Mouse (Mus musculus): Measurements from ENCODE around the gene Plin4. TPM values are rescaled to one million over a fixed set of nuclear protein-coding genes. Genes with fewer than 3 reads are reported as not detected.
A peak's percentile ranks its signal among the peaks of the same experiment; 100 is the strongest.

Plin4 gene
- polyA plus RNA-seq, 1 experiment from 2014 or later: 0.11 TPM

DNA sequence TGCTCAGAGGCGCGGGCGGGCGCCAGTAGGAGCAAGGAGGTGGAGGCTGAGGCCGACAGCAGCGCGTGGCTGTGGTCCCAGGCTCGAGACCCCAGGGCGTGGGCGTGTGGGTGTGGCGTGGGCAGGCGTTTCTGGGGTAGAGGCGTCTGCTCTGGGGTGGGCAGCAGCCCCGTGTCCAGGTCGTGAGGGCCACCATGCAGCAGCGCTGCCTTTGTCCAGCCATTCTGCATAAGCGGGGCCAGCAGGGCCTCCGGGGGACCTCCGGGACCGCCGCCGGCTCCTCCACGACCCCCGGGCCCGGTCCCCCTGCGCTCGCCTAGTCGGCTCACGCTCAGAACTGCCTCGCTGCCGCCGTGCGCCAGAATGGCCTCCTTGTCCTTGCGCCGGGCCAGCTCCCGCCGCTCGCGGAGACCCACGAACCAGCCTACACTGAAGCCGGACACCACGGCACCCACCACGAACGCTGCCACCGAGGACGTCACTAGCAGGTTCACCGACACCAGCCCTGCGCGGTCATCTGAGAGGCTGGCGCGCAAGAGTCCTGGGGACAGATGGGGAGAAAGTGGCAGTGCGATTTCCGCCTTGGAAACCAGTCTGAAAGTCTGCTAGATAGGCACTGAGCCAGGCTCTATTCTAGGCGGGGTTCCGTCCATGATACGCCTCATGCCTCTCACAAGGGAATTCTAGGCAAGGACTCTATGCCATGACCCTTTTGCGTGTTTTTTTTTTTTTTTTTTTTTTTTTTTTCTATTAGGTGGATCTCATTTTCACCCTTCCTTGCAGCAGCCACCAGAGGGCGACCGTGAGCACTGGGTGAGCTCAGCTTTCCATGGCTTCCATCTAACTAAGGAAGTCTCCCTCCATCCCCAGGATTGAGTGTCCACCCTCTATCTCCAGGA is 15.0 kb upstream of the Plin4 start:
- peaks cover 17% of the 10 kb centered on the region for H3K4me1 ChIP-seq
- H3K36me3 ChIP-seq: peaks cover 41% of the 10 kb centered on the region
- peak overlapping the region; percentile 19; the same call in 1 of the 2 replicates for H3K9ac ChIP-seq (replicated peaks)
- peak overlapping the region; percentile 24 for H3K4me3 ChIP-seq
- H3K9me3 ChIP-seq: peaks cover 13% of the 10 kb centered on the region; the same call in 1 of the 2 replicates
- no peak overlapping the region for H3K27ac ChIP-seq (replicated peaks)
- WGBS: 8% methylated on average over 59 of the region's 59 CpGs
- H3K4me2 ChIP-seq (replicated peaks): peak overlapping the region; percentile 39
- peaks cover 46% of the 10 kb centered on the region for H3K27me3 ChIP-seq
- ATAC-seq (replicated peaks): 0 out of 2 replicates have a peak, but pooled peaks have one; percentile 7

GRCm38 (mm10) chr17:56123681-56124340 is 14.2 kb upstream of the Plin4 start:
- Histone ChIP-seq H3K27ac (replicated peaks) (no peak overlapping the region), H3K4me2 (replicated peaks) (peak overlapping the region; percentile 39; the same call in 1 of the 2 replicates), H3K36me3 (peaks cover 33% of the 10 kb centered on the region), H3K4me1 (peaks cover 17% of the 10 kb centered on the region), H3K9me3 (peaks cover 13% of the 10 kb centered on the region; the same call in 1 of the 2 replicates), H3K27me3 (peaks cover 52% of the 10 kb centered on the region), H3K4me3 (peak overlapping the region; percentile 24; the same call in 1 of the 2 replicates), H3K9ac (replicated peaks) (no peak overlapping the region)
- 48% methylated on average over 59 of the region's 59 CpGs for WGBS
- 0 out of 2 replicates have a peak, but pooled peaks have one; percentile 3 for ATAC-seq (replicated peaks)

GRCm38 (mm10) chr17:56123161-56123560 is 13.6 kb upstream of the Plin4 start:
- Histone ChIP-seq H3K4me3 (no peak overlapping the region), H3K27ac (replicated peaks) (no peak overlapping the region), H3K4me2 (replicated peaks) (no peak overlapping the region), H3K36me3 (peaks cover 31% of the 10 kb centered on the region), H3K4me1 (peaks cover 17% of the 10 kb centered on the region), H3K9me3 (peaks cover 13% of the 10 kb centered on the region; the same call in 1 of the 2 replicates), H3K9ac (replicated peaks) (no peak overlapping the region), H3K27me3 (peaks cover 59% of the 10 kb centered on the region)
- no peak for ATAC-seq (replicated peaks)
- 94% methylated on average over 12 of the region's 12 CpGs for whole genome bisulfite sequencing

DNA sequence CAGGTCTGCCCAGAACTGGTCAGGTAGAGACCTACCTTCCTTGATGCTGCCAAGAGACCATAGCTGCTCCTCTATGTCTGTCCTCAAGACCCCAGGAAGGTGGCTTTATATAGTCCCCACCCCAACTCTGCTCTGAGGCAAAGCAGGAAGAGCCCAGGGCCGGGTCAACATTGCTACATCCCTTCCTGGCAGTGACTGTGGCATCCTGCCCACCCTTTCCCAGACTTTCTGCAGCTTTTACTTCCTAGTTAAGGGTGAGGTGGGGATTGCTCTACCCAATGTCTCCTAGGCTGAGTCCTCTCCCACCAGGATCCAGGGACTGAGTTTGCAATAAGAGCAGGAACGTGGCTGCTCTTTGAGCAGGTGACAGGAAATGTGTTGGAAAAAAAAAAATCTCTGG is 12.2 kb upstream of the Plin4 start, which contains the start of gene Lrg1:
TSS of gene Lrg1 (minus strand) at position 176 of the 400 bp plus-strand sequence.
- peaks cover 13% of the 10 kb centered on the region; the same call in 1 of the 2 replicates for H3K9me3 ChIP-seq
- no peak for ATAC-seq (replicated peaks)
- H3K4me1 ChIP-seq: peaks cover 22% of the 10 kb centered on the region
- no peak within 1 kb of the TSS for H3K27ac ChIP-seq (replicated peaks)
- H3K4me3 ChIP-seq: no peak within 1 kb of the TSS
- peaks cover 19% of the 10 kb centered on the region for H3K36me3 ChIP-seq
- WGBS: 77% methylated on average over 2 of the region's 2 CpGs
- peaks cover 67% of the 10 kb centered on the region for H3K27me3 ChIP-seq
- no peak within 1 kb of the TSS for H3K9ac ChIP-seq (replicated peaks)
- no peak within 1 kb of the TSS for H3K4me2 ChIP-seq (replicated peaks)

GRCm38 (mm10) chr17:56119981-56120880 is 10.6 kb upstream of the Plin4 start:
- Histone ChIP-seq H3K27ac (replicated peaks) (no peak overlapping the region), H3K9me3 (peaks cover 13% of the 10 kb centered on the region; the same call in 1 of the 2 replicates), H3K4me3 (no peak overlapping the region), H3K4me1 (peaks cover 22% of the 10 kb centered on the region), H3K9ac (replicated peaks) (no peak overlapping the region), H3K4me2 (replicated peaks) (no peak overlapping the region), H3K27me3 (peaks cover 67% of the 10 kb centered on the region), H3K36me3 (peaks cover 13% of the 10 kb centered on the region)
- ATAC-seq (replicated peaks): no peak
- WGBS: 9% methylated on average over 66 of the region's 66 CpGs

GRCm38 (mm10) chr17:56119431-56119830 is 9.8 kb upstream of the Plin4 start:
- H3K4me2 ChIP-seq (replicated peaks): no peak overlapping the region
- H3K9me3 ChIP-seq: peaks cover 13% of the 10 kb centered on the region; the same call in 1 of the 2 replicates
- 45% methylated on average over 12 of the region's 12 CpGs for WGBS
- H3K27ac ChIP-seq (replicated peaks): no peak overlapping the region
- peaks cover 8% of the 10 kb centered on the region for H3K36me3 ChIP-seq
- no peak for ATAC-seq (replicated peaks)
- peaks cover 19% of the 10 kb centered on the region for H3K4me1 ChIP-seq
- H3K9ac ChIP-seq (replicated peaks): no peak overlapping the region
- peaks cover 64% of the 10 kb centered on the region for H3K27me3 ChIP-seq
- no peak overlapping the region for H3K4me3 ChIP-seq

GRCm38 (mm10) chr17:56117251-56117710 is 7.7 kb upstream of the Plin4 start, which contains the start of gene Plin5:
Gene Plin5 (minus strand): TSS chr17:56117596.
- H3K4me3 ChIP-seq: peak within 1 kb of the TSS; percentile 31
- H3K27ac ChIP-seq (replicated peaks): no peak within 1 kb of the TSS
- H3K4me2 ChIP-seq (replicated peaks): peak within 1 kb of the TSS; percentile 49
- WGBS: 2% methylated on average over 27 of the region's 27 CpGs
- H3K9ac ChIP-seq (replicated peaks): no peak within 1 kb of the TSS; the same call in 1 of the 2 replicates
- H3K27me3 ChIP-seq: peaks cover 48% of the 10 kb centered on the region
- H3K9me3 ChIP-seq: peaks cover 5% of the 10 kb centered on the region; the same call in 1 of the 2 replicates
- H3K4me1 ChIP-seq: peaks cover 14% of the 10 kb centered on the region
- no peaks in the 10 kb centered on the region for H3K36me3 ChIP-seq
- peak; percentile 26; the same call in 1 of the 2 replicates for ATAC-seq (replicated peaks)

DNA sequence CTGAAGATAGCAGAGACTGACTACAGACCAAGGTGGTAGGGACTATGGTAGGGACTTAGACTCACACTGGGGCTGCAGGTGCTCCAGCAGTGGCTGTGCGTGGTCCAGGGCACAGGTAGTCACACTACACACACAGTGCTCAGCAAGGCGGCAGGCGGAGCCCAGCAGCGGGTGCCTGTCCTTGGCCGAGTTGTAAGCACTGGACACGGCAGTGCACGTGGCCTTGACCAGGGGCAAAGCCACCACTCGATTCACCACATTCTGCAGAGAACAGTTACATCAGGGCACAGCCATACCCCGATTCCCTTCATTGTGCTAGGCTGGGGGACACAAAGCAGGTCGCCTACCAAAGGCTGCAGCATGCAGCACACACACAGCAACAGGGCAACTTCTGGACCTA is 6.6 kb upstream of the Plin4 start:
- WGBS: 69% methylated on average over 10 of the region's 10 CpGs
- Histone ChIP-seq H3K4me1 (peaks cover 14% of the 10 kb centered on the region), H3K9me3 (no peaks in the 10 kb centered on the region), H3K4me3 (no peak overlapping the region), H3K4me2 (replicated peaks) (no peak overlapping the region), H3K36me3 (no peaks in the 10 kb centered on the region), H3K27me3 (peaks cover 37% of the 10 kb centered on the region), H3K9ac (replicated peaks) (no peak overlapping the region), H3K27ac (replicated peaks) (no peak overlapping the region)
- ATAC-seq (replicated peaks): no peak

DNA sequence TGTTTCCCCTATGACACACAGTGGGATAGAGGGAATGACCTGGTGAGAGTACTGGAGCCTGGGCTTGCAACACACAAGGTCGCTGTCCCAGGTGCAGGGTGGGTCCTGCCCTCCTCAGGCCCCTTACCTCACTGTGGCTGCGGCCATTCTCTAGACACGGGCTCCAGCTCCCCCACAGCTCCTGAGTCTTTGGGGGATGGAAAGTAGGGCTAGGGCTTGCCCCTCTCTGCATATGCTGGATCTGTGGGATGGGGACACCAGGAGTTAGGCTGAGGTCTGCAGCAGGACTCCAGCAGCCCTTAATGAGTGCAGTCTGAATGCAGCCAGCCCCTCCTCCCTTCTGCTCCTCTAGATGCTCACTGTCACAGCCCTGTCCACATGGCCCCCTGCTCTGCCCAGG is 3.1 kb upstream of the Plin4 start:
- Histone ChIP-seq H3K36me3 (no peaks in the 10 kb centered on the region), H3K27me3 (peaks cover 7% of the 10 kb centered on the region; the same call in 1 of the 2 replicates), H3K27ac (replicated peaks) (no peak overlapping the region), H3K9me3 (no peaks in the 10 kb centered on the region), H3K9ac (replicated peaks) (no peak overlapping the region), H3K4me3 (no peak overlapping the region), H3K4me2 (replicated peaks) (no peak overlapping the region), H3K4me1 (peaks cover 6% of the 10 kb centered on the region)
- WGBS: 79% methylated on average over 3 of the region's 3 CpGs
- ATAC-seq (replicated peaks): no peak

GRCm38 (mm10) chr17:56111864-56112263 is 2.3 kb upstream of the Plin4 start:
- H3K4me2 ChIP-seq (replicated peaks): no peak overlapping the region
- ATAC-seq (replicated peaks): 0 out of 2 replicates have a peak, but pooled peaks have one; percentile 34
- 43% methylated on average over 5 of the region's 5 CpGs for WGBS

DNA sequence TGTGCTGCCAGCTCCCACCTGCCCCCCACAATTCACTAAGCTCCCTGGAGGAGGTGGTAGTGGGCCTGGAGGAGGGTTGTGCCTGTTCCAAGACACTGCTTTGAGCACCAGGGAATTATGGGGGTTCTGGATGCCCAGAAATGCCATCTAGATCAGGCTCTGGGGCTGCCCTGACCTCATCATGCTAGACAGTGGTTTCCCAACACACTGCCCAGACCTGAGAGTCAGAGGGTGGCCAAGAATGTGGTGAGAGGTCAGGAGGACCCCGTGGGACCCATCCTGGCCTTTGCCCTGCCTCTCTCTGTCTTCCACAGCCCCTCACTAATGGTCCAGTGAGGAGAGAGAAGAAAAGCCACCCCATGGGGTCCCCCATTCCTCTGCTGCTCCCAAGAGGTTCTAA is 1.4 kb upstream of the Plin4 start:
- no peak overlapping the region for H3K4me3 ChIP-seq
- H3K9ac ChIP-seq (replicated peaks): no peak overlapping the region
- no peaks in the 10 kb centered on the region; the same call in 1 of the 2 replicates for H3K27me3 ChIP-seq
- H3K4me1 ChIP-seq: no peaks in the 10 kb centered on the region
- H3K27ac ChIP-seq (replicated peaks): no peak overlapping the region
- H3K4me2 ChIP-seq (replicated peaks): no peak overlapping the region
- H3K9me3 ChIP-seq: no peaks in the 10 kb centered on the region
- 66% methylated on average over 1 of the region's 1 CpGs for WGBS
- H3K36me3 ChIP-seq: no peaks in the 10 kb centered on the region
- no peak for ATAC-seq (replicated peaks)

More at GRCm38 (mm10) chr17:56111864-56112263, 2.3 kb upstream of the Plin4 start:
- Histone ChIP-seq H3K27ac (replicated peaks) (no peak overlapping the region), H3K27me3 (peaks cover under 1% of the 10 kb centered on the region; the same call in 1 of the 2 replicates), H3K4me3 (no peak overlapping the region), H3K4me1 (no peaks in the 10 kb centered on the region), H3K9ac (replicated peaks) (no peak overlapping the region), H3K9me3 (no peaks in the 10 kb centered on the region), H3K36me3 (no peaks in the 10 kb centered on the region)

Measured in forebrain, embryonic 15.5 days (tissue).